Mouse (Mus musculus): ENCODE measurements around the gene Pam.

DNA sequence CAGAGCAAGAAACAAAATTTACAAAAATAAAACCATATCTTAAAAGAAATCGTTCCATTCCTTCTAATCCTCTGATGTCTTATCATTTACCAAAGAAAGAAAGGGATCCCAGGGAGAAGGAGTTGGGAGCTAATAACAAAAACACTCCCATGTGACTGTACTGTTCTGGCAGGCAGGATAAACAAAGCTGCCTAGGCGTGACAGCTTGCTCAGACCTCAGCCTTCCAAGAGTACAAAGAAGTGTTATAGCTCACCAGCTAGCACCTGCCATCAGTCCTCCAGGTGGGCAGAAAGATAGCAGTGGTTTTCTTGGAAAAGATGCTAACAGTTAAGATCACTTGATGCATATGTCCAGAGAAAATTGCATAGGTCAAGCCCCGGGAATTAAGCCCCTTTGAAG, 157.4 kb downstream of the Pam start:
- no peak for TF ChIP-seq POLR2A (IDR thresholded peaks at IDR 0.05; ENCODE audit: low read depth, low read length)
- TF ChIP-seq CTCF (conservative IDR thresholded peaks at IDR 0.05; ENCODE audit: insufficient read depth, insufficient read length, low read depth, low read length): no peak

Data from kidney, adult 2 months (tissue).